Mouse (Mus musculus) spleen, postnatal 10 days (tissue): Measurements from ENCODE around the gene Fam219b.
A peak's percentile ranks its signal among the peaks of the same experiment; 100 is the strongest.

Experiments
- DNase-seq, 2 experiments: peaks; one replicate each; pipeline ENCODE4 v3.0.0; 2021 to 2022; ENCODE audit warnings: low spot score in 2 of 2

The Fam219b gene

GRCm38 (mm10) chr9:57537044-57537727 is at the start of gene Fam219b:
Gene Fam219b, plus strand, starts transcription at chr9:57537528.
- DNase-seq: peak; percentile 86 to 93

GRCm38 (mm10) chr9:57487807-57488206 is 49.5 kb upstream of the Fam219b start:
- no peak for DNase-seq

- DNase-seq: no peak
These were observed 43.8 kb upstream of the Fam219b start for GRCm38 (mm10) chr9:57493532-57493931.

- DNase-seq: no peak
These were observed 42.4 kb upstream of the Fam219b start for GRCm38 (mm10) chr9:57494970-57495369.

- DNase-seq: no peak
These were observed 40.1 kb upstream of the Fam219b start for GRCm38 (mm10) chr9:57497236-57497635.

- DNase-seq: no peak
These were observed 38.8 kb upstream of the Fam219b start for GRCm38 (mm10) chr9:57498536-57498935.

GRCm38 (mm10) chr9:57501452-57501851 is 35.9 kb upstream of the Fam219b start:
- DNase-seq: no peak

GRCm38 (mm10) chr9:57501861-57502260 is 35.5 kb upstream of the Fam219b start:
- DNase-seq: no peak

- no peak for DNase-seq
These were observed 34.3 kb upstream of the Fam219b start for GRCm38 (mm10) chr9:57502911-57503621.

GRCm38 (mm10) chr9:57503622-57504380 is 33.5 kb upstream of the Fam219b start, which contains the start of gene Rpp25:
Gene Rpp25, plus strand, starts transcription at chr9:57504026.
- DNase-seq: peak in 1 of 2 experiments; percentile 36

GRCm38 (mm10) chr9:57504381-57504700 is 33.0 kb upstream of the Fam219b start:
- DNase-seq: peak; percentile 39 to 70

GRCm38 (mm10) chr9:57504891-57505290 is 32.4 kb upstream of the Fam219b start:
- DNase-seq: no peak

- peak in 1 of 2 experiments; percentile 74 for DNase-seq
These were observed 31.6 kb upstream of the Fam219b start for GRCm38 (mm10) chr9:57505700-57506099.

- no peak for DNase-seq
These were observed 26.8 kb upstream of the Fam219b start for GRCm38 (mm10) chr9:57510577-57510976.

- peak in 1 of 2 experiments; percentile 78 for DNase-seq
These were observed 20.2 kb upstream of the Fam219b start for GRCm38 (mm10) chr9:57517113-57517512.

- DNase-seq: no peak
These were observed 16.8 kb upstream of the Fam219b start for GRCm38 (mm10) chr9:57520375-57521055.

- DNase-seq: peak; percentile 90 to 94
These were observed 16.0 kb upstream of the Fam219b start, which contains the start of gene Cox5a for GRCm38 (mm10) chr9:57521056-57521911. Gene Cox5a, plus strand, starts transcription at chr9:57521274.

GRCm38 (mm10) chr9:57522114-57522860 is 15.0 kb upstream of the Fam219b start:
- no peak for DNase-seq

GRCm38 (mm10) chr9:57522861-57523246 is 14.5 kb upstream of the Fam219b start:
- no peak for DNase-seq

GRCm38 (mm10) chr9:57523754-57524153 is 13.6 kb upstream of the Fam219b start:
- DNase-seq: no peak
